ENCODE assay signal across 10 mouse cellular contexts in genomic region chr5:33656739-33657138, GRCm38 (mm10). TPM values are rescaled to one million over a fixed set of nuclear protein-coding genes. Genes with fewer than 3 reads are reported as not detected.
DNase-seq lines count a peak whose midpoint lies in the region; ATAC-seq and TF ChIP-seq lines count a peak whose summit lies in the region.
"Had no signal": no experiment of that assay in that cellular context is flagged by ENCODE, and none has a peak within 500 bp of the region (broad histone marks: within the 10 kb centered on the region; RNA-seq: fewer than 3 reads in every experiment).

No protein-coding gene starts in this region.

- H3ac ChIP-seq in myocyte (ENCODE audit: control insufficient read depth, insufficient read length) = peak overlapping the region; percentile 81

- DNase-seq in liver, adult 2 months (ENCODE audit: extremely low read depth, low read depth, low spot score) = no peak
- DNase-seq in liver = no peak
- no peak for DNase-seq in intestine, embryonic 14.5 days (ENCODE audit: low spot score)
- no peak for DNase-seq in layer of hippocampus, adult 9-11 months
- no peak for DNase-seq in left cerebral cortex, postnatal 36 days (ENCODE audit: low spot score in 2 of 2)
- no peak for DNase-seq in kidney, postnatal 25 days
- DNase-seq: adrenal gland, adult 8-10 months; kidney, adult 9 months had no signal

- ATAC-seq in embryonic facial prominence, embryonic 12.5 days (ENCODE audit: insufficient number of reproducible peaks, insufficient read depth, low FRiP score, low TSS enrichment) = no peak
- no peak for ATAC-seq in intestine, embryonic 14.5 days (replicated peaks; ENCODE audit: low FRiP score, low TSS enrichment, low read depth)

- no peak for TF ChIP-seq POLR2A in liver, adult 2 months (IDR thresholded peaks at IDR 0.05; ENCODE audit: extremely low read depth, insufficient read depth, low read length)
- TF ChIP-seq POLR2A in myocyte (IDR thresholded peaks at IDR 0.05; ENCODE audit: insufficient read length, low read depth) = no peak

- intact Hi-C loops in left cerebral cortex, postnatal 36 days (cut with DNase I) = loop anchor here (1.0 to 10.0 kb wide), 2 partner anchors 27 to 278 kb away; partner anchors contain the start of genes Fam53a, Gm9903 and Nelfa

- no peaks in the 10 kb centered on the region for H3K9me3 ChIP-seq in embryonic facial prominence, embryonic 12.5 days
- no peaks in the 10 kb centered on the region for H3K9me3 ChIP-seq in intestine, embryonic 14.5 days (ENCODE audit: control insufficient read depth, low read length)

- peak overlapping the region; percentile 81 for H3K27ac ChIP-seq in liver, adult 2 months (replicated peaks; ENCODE audit: insufficient read depth, low read depth, low read length)
- H3K27ac ChIP-seq in embryonic facial prominence, embryonic 12.5 days = peak overlapping the region; percentile 93; the same call in 1 of the 2 replicates
- H3K27ac ChIP-seq in intestine, embryonic 14.5 days (ENCODE audit: low read depth) = no peak overlapping the region

- H3K27me3 ChIP-seq in liver, adult 2 months (ENCODE audit: control insufficient read depth, insufficient read depth, low read length) = no peaks in the 10 kb centered on the region
- no peaks in the 10 kb centered on the region for H3K27me3 ChIP-seq in embryonic facial prominence, embryonic 12.5 days
- H3K27me3 ChIP-seq in intestine, embryonic 14.5 days (replicated peaks; ENCODE audit: control insufficient read depth, insufficient read depth, low read length) = no peaks in the 10 kb centered on the region
- H3K27me3 ChIP-seq in myocyte (ENCODE audit: control insufficient read depth, insufficient read depth, insufficient read length) = no peaks in the 10 kb centered on the region

- 4% methylated on average over 1 of the region's 1 CpGs for WGBS in liver, adult 2 months
- WGBS in embryonic facial prominence, embryonic 12.5 days = 48% methylated on average over 1 of the region's 1 CpGs
- WGBS in intestine, embryonic 14.5 days = 39% methylated on average over 1 of the region's 1 CpGs

- H3K4me2 ChIP-seq in embryonic facial prominence, embryonic 12.5 days (replicated peaks) = peak overlapping the region; percentile 94
- H3K4me2 ChIP-seq in intestine, embryonic 14.5 days (ENCODE audit: low read length) = peak overlapping the region; percentile 59
- H3K4me2 ChIP-seq in myocyte (ENCODE audit: low read depth) = peak overlapping the region; percentile 88

- H3K79me2 ChIP-seq in liver, adult 2 months (ENCODE audit: control insufficient read depth, insufficient read depth, low read length) = peaks cover 6% of the 10 kb centered on the region; the same call in 1 of the 2 replicates
- peaks cover 59% of the 10 kb centered on the region for H3K79me2 ChIP-seq in myocyte (ENCODE audit: control insufficient read depth, insufficient read depth)

- H3K36me3 ChIP-seq in liver, adult 2 months (ENCODE audit: control insufficient read depth, insufficient read depth, low read length) = peaks cover 2% of the 10 kb centered on the region; the same call in 1 of the 2 replicates
- peaks cover 29% of the 10 kb centered on the region for H3K36me3 ChIP-seq in embryonic facial prominence, embryonic 12.5 days
- peaks cover 34% of the 10 kb centered on the region for H3K36me3 ChIP-seq in intestine, embryonic 14.5 days (ENCODE audit: control insufficient read depth, insufficient read depth, low read length)
- peaks cover 8% of the 10 kb centered on the region for H3K36me3 ChIP-seq in myocyte (ENCODE audit: control insufficient read depth, insufficient read depth)

- H3K9ac ChIP-seq in liver, adult 2 months (ENCODE audit: low read depth, low read length) = peak overlapping the region; percentile 86
- H3K9ac ChIP-seq in embryonic facial prominence, embryonic 12.5 days = peak overlapping the region; percentile 88
- peak overlapping the region; percentile 53 for H3K9ac ChIP-seq in intestine, embryonic 14.5 days (ENCODE audit: low read length)

- peaks cover 6% of the 10 kb centered on the region for H3K4me1 ChIP-seq in liver, adult 2 months (ENCODE audit: control insufficient read depth, insufficient read depth, low read length)
- H3K4me1 ChIP-seq in embryonic facial prominence, embryonic 12.5 days = peaks cover 37% of the 10 kb centered on the region
- H3K4me1 ChIP-seq in intestine, embryonic 14.5 days (replicated peaks; ENCODE audit: control insufficient read depth, insufficient read depth, low read length) = peaks cover 28% of the 10 kb centered on the region

- no peak for TF ChIP-seq CTCF in liver, adult 2 months (IDR thresholded peaks at IDR 0.05; ENCODE audit: low read depth, low read length)

- peak overlapping the region; percentile 77; the same call in 1 of the 2 replicates for H3K4me3 ChIP-seq in liver, adult 2 months (ENCODE audit: insufficient read depth, low read depth, low read length)
- peak overlapping the region; percentile 71 for H3K4me3 ChIP-seq in embryonic facial prominence, embryonic 12.5 days
- peak overlapping the region; percentile 72 for H3K4me3 ChIP-seq in intestine, embryonic 14.5 days (ENCODE audit: low read depth, low read length)
- H3K4me3 ChIP-seq in myocyte = peak overlapping the region; percentile 97

TF ChIP-seq in myocyte, 11 proteins besides CTCF, POLR2A, EP300 and RAD21:
- peak in 1 of 3 experiments; percentile 33 for TF ChIP-seq MYOG (IDR thresholded peaks at IDR 0.05; ENCODE audit: control insufficient read depth in 1 of 3, insufficient read depth in 1 of 3, insufficient read length in 2 of 3, low read depth in 2 of 3)
- peak; percentile 86 to 95 (median 90) for TF ChIP-seq MYOD1 (IDR thresholded peaks at IDR 0.05; ENCODE audit: control insufficient read depth in 1 of 3, insufficient read length in 2 of 3, low read depth in 2 of 3)
- no peak for TF ChIP-seq SRF (IDR thresholded peaks at IDR 0.05; ENCODE audit: control insufficient read depth, insufficient read length, low read depth)
TF ChIP-seq in myocyte: peak in this region for 2.

RNA-seq across cellular contexts. Expression of gene Tacc3, which starts 1.2 kb away (rescaled TPM):
- 0.92 and 2.3 TPM in 2 replicates for total RNA-seq in liver, adult 2 months (2014; rRNA removed)
- polyA plus RNA-seq in liver, adult 2 months (2012; rRNA removed) = 0.82 and 1.3 TPM in 2 replicates
- 227 and 249 TPM in 2 replicates for polyA plus RNA-seq in embryonic facial prominence, embryonic 12.5 days (2016; fragmentation: Nextera tagmentation; extraction: Ambion mirVana)
- 174 and 191 TPM in 2 replicates for polyA plus RNA-seq in intestine, embryonic 14.5 days (2014; fragmentation: Nextera tagmentation; extraction: Ambion mirVana)
- 54.1 TPM for polyA plus RNA-seq in myocyte (2012; fragmentation: generic; extraction: Trizol)
- total RNA-seq in left cerebral cortex, postnatal 36 days (2021) = 1 to 10 TPM; 6.0 to 6.1 TPM

RNA-seq across cellular contexts. Expression of gene Tmem129, which starts 1.5 kb away (rescaled TPM):
- 12.0 and 13.8 TPM in 2 replicates for total RNA-seq in liver, adult 2 months (2014; rRNA removed)
- 39.8 and 41.0 TPM in 2 replicates for polyA plus RNA-seq in liver, adult 2 months (2012; rRNA removed)
- 40.7 and 43.3 TPM in 2 replicates for polyA plus RNA-seq in embryonic facial prominence, embryonic 12.5 days (2016; fragmentation: Nextera tagmentation; extraction: Ambion mirVana)
- polyA plus RNA-seq in intestine, embryonic 14.5 days (2014; fragmentation: Nextera tagmentation; extraction: Ambion mirVana) = 39.3 and 42.4 TPM in 2 replicates
- polyA plus RNA-seq in myocyte (2012; fragmentation: generic; extraction: Trizol) = 27.2 TPM
- total RNA-seq in left cerebral cortex, postnatal 36 days (2021) = 10 to 100 TPM; 24.4 to 27.5 TPM

RNA-seq across cellular contexts. Expression of gene Slbp, which starts 4.4 kb away (rescaled TPM):
- total RNA-seq in liver, adult 2 months (2014; rRNA removed) = 20.7 TPM in 2 replicates
- polyA plus RNA-seq in liver, adult 2 months (2012; rRNA removed) = 5.6 and 6.3 TPM in 2 replicates
- polyA plus RNA-seq in embryonic facial prominence, embryonic 12.5 days (2016; fragmentation: Nextera tagmentation; extraction: Ambion mirVana) = 265 and 270 TPM in 2 replicates
- polyA plus RNA-seq in intestine, embryonic 14.5 days (2014; fragmentation: Nextera tagmentation; extraction: Ambion mirVana) = 214 and 230 TPM in 2 replicates
- polyA plus RNA-seq in myocyte (2012; fragmentation: generic; extraction: Trizol) = 13.1 TPM
- 10 to 100 TPM; 22.5 to 26.4 TPM for total RNA-seq in left cerebral cortex, postnatal 36 days (2021)

RNA-seq across cellular contexts. Expression of gene Gm9903, which starts 27.0 kb away (rescaled TPM):
- 0.09 and 0.34 TPM in 2 replicates for total RNA-seq in liver, adult 2 months (2014; rRNA removed)
- 0.06 TPM in 1 of 2 replicates, not detected in the other for polyA plus RNA-seq in liver, adult 2 months (2012; rRNA removed)
- polyA plus RNA-seq in embryonic facial prominence, embryonic 12.5 days (2016; fragmentation: Nextera tagmentation; extraction: Ambion mirVana) = 0.38 and 0.83 TPM in 2 replicates
- 0.27 and 0.46 TPM in 2 replicates for polyA plus RNA-seq in intestine, embryonic 14.5 days (2014; fragmentation: Nextera tagmentation; extraction: Ambion mirVana)
- polyA plus RNA-seq in myocyte (2012; fragmentation: generic; extraction: Trizol) = 0.25 TPM
- 1 to 10 TPM in 1 of 2 experiments, under 1 TPM in 1; 0.64 to 1.7 TPM for total RNA-seq in left cerebral cortex, postnatal 36 days (2021)

RNA-seq across cellular contexts. Expression of gene Fam53a, which starts 27.3 kb away (rescaled TPM):
- 9.4 and 13.0 TPM in 2 replicates for total RNA-seq in liver, adult 2 months (2014; rRNA removed)
- 19.4 and 21.6 TPM in 2 replicates for polyA plus RNA-seq in liver, adult 2 months (2012; rRNA removed)
- 72.9 and 74.6 TPM in 2 replicates for polyA plus RNA-seq in embryonic facial prominence, embryonic 12.5 days (2016; fragmentation: Nextera tagmentation; extraction: Ambion mirVana)
- polyA plus RNA-seq in intestine, embryonic 14.5 days (2014; fragmentation: Nextera tagmentation; extraction: Ambion mirVana) = 67.4 and 69.8 TPM in 2 replicates
- polyA plus RNA-seq in myocyte (2012; fragmentation: generic; extraction: Trizol) = 28.3 TPM
- total RNA-seq in left cerebral cortex, postnatal 36 days (2021) = 10 to 100 TPM; 24.6 to 28.6 TPM

Comparison
In these comparisons a context has a peak if more than half of its experiments do, and no peak if none do; other contexts are left out.
1. RNA of gene Tacc3, which starts 1.2 kb away (polyA plus RNA-seq): 227 to 249 TPM in embryonic facial prominence, embryonic 12.5 days, 174 to 191 TPM in intestine, embryonic 14.5 days and 54.1 TPM in myocyte (single experiment); 0.82 to 1.3 TPM in liver, adult 2 months; every median in the first group is over 10 times any median in the second.
2. RNA of gene Slbp, which starts 4.4 kb away (polyA plus RNA-seq): 265 to 270 TPM in embryonic facial prominence, embryonic 12.5 days and 214 to 230 TPM in intestine, embryonic 14.5 days; 13.1 TPM in myocyte (single experiment) and 5.6 to 6.3 TPM in liver, adult 2 months; every median in the first group is over 10 times any median in the second.
3. Peak in every context shown above with its lines, with median percentiles within 50 percentile points of each other: H3K4me3 ChIP-seq, H3K9ac ChIP-seq and H3K4me2 ChIP-seq.